Mouse (Mus musculus): ENCODE results near the gene Dazl. TPM values are rescaled to one million over a fixed set of nuclear protein-coding genes. Genes with fewer than 3 reads are reported as not detected.

Dazl gene
- polyA plus RNA-seq, 1 experiment from 2014 or later: not detected

DNA sequence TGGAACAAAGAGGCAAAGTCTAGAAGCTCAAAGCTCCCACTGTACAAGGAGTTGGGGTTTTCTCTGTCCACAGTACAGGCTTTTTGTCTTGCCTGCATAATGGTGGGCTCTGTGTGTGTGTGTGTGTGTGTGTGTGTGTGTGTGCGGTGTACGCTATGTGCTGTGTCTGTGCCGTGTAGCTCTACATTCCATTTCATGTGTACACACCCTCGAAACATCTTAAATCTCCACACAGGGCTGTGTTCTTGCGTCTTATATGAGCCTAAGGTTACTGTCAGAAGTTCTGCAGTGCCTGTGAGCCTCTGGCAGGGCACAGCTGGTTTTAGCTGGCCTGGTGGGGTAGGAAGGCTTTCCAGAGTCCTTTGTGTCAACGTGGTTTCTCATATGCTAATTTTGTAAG, 46.8 kb downstream of the Dazl start:
- Histone ChIP-seq H3K9me3 (no peaks in the 10 kb centered on the region), H3K4me3 (no peak overlapping the region), H3K27ac (replicated peaks) (no peak overlapping the region), H3K27me3 (replicated peaks; ENCODE audit: low read depth, poor library complexity, severe bottlenecking) (no peaks in the 10 kb centered on the region), H3K4me1 (no peaks in the 10 kb centered on the region), H3K36me3 (replicated peaks) (no peaks in the 10 kb centered on the region)
- 81% methylated on average over 6 of the region's 6 CpGs for WGBS
- DNase-seq (ENCODE audit: low spot score): no peak

DNA sequence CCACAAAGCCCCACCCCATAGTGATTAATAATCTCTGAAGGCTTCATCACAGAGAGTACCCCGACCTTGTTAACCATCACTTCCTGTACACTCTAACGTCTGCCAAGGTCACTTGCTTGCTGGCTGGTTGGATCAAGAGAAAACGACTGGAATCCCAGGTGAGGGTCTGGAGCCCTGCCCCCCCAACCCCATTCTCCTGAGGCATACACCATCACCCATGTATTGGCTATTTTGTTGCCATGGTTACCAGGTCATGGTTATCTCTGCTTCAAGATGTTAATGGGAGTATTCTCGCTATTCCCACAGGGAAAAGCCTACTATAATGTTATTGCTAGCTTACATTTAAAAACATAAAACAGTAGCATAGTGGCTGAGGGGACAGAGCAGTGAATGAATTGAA, 48.8 kb downstream of the Dazl start:
- H3K4me3 ChIP-seq: no peak overlapping the region
- WGBS: 77% methylated on average over 4 of the region's 4 CpGs

GRCm38 (mm10) chr17:50243326-50243725, 50.1 kb downstream of the Dazl start:
- H3K4me1 ChIP-seq: no peaks in the 10 kb centered on the region
- H3K36me3 ChIP-seq (replicated peaks): no peaks in the 10 kb centered on the region
- H3K9me3 ChIP-seq: no peaks in the 10 kb centered on the region
- no peak overlapping the region for H3K4me3 ChIP-seq
- WGBS: 85% methylated on average over 11 of the region's 11 CpGs
- peaks cover 14% of the 10 kb centered on the region for H3K27me3 ChIP-seq (replicated peaks; ENCODE audit: low read depth, poor library complexity, severe bottlenecking)
- H3K27ac ChIP-seq (replicated peaks): no peak overlapping the region
- no peak for DNase-seq (ENCODE audit: low spot score)

More for the DNA sequence above, 48.8 kb downstream of the Dazl start:
- no peak overlapping the region for H3K27ac ChIP-seq (replicated peaks)
- no peaks in the 10 kb centered on the region for H3K4me1 ChIP-seq
- H3K36me3 ChIP-seq (replicated peaks): no peaks in the 10 kb centered on the region
- no peak for DNase-seq (ENCODE audit: low spot score)
- H3K9me3 ChIP-seq: no peaks in the 10 kb centered on the region
- peaks cover 3% of the 10 kb centered on the region for H3K27me3 ChIP-seq (replicated peaks; ENCODE audit: low read depth, poor library complexity, severe bottlenecking)

DNA sequence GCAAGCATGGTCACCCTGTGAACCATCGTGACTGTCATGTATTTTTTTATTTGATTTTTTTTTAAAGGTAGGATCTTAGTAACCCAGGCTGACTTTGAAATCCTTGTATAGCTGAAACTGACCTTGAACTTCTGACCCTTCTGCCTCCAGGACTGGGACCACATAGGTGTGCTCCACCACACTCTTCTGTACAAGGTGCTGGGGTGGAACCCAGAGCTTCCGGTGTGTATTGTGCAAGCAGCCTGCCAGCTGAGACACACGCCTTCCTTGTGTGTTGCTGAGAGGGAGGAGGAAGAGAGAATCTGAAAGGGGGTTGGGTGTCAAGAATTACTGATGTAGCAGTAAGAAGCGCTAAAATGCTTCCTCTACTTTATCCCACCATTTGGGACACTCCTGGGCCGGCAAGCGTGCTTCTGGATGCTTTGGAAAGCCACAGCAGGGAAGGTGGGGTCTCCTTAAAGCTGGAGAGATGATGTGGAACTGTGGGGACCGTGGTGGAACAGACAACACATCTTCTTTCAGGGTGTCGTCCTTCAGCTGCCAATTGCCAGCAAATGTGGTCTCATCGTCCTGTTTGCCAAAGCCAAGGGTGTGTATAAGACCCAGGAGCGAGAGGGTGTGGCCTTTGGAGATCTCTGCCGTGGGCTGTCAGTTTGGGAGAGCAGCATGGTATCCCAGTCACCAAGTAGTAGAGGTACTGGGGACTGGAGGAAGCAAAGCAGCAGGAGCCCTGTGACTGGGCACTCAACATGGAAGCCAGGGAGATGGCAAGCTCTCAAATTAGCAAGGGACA, 55.4 kb downstream of the Dazl start:
- Histone ChIP-seq H3K9me3 (no peaks in the 10 kb centered on the region), H3K4me3 (no peak overlapping the region), H3K4me1 (peaks cover 14% of the 10 kb centered on the region), H3K36me3 (replicated peaks) (no peaks in the 10 kb centered on the region), H3K27ac (replicated peaks) (no peak overlapping the region), H3K27me3 (replicated peaks; ENCODE audit: low read depth, poor library complexity, severe bottlenecking) (peaks cover 27% of the 10 kb centered on the region)
- DNase-seq (ENCODE audit: low spot score): no peak
- WGBS: 71% methylated on average over 11 of the region's 11 CpGs

GRCm38 (mm10) chr17:50237436-50237709, 56.1 kb downstream of the Dazl start:
- 8% methylated on average over 8 of the region's 8 CpGs for WGBS
- peak; percentile 84 for DNase-seq (ENCODE audit: low spot score)
- H3K27ac ChIP-seq (replicated peaks): no peak overlapping the region

DNA sequence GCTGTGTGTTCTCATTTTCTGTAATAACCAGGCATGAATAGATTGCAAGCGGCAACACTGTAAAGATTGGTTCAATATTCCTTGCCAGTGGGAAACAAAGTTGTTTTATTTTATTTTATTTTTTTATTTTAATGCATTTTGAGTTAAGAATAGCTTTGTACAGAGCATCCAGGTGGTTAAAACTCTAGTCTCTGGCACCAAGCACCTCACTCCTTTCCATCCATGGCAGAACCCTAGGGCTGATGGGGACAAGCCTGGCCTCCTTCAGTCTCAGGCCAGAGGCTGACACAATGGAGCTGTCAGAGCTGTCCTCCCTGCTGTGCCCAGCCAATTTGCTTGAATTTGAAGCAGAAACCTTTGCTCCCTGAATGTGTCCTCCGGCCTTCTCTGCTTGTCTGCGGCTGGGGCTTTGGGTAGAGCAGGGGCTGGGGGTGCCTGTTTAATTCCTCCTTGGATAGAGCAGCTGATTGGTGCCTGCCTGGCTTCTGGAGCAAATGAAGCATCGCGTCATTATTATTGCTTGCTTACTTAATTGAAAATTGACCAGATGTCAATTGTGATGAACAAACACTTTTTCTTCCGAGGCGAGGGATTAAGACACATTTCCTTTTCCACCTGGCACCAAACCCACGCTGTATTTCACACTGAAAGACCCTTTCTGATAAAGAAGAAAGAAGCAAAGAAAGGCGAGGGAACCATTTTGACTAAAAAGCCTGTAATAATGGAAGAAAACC, 56.6 kb downstream of the Dazl start:
- H3K9me3 ChIP-seq: no peaks in the 10 kb centered on the region
- no peaks in the 10 kb centered on the region for H3K36me3 ChIP-seq (replicated peaks)
- peaks cover 27% of the 10 kb centered on the region for H3K27me3 ChIP-seq (replicated peaks; ENCODE audit: low read depth, poor library complexity, severe bottlenecking)
- peaks cover 14% of the 10 kb centered on the region for H3K4me1 ChIP-seq
- peak; percentile 48 for DNase-seq (ENCODE audit: low spot score)
- H3K4me3 ChIP-seq: no peak overlapping the region
- 39% methylated on average over 9 of the region's 9 CpGs for WGBS
- peak overlapping the region; percentile 73 for H3K27ac ChIP-seq (replicated peaks)

More at GRCm38 (mm10) chr17:50237436-50237709, 56.1 kb downstream of the Dazl start:
- H3K4me1 ChIP-seq: peaks cover 14% of the 10 kb centered on the region
- peaks cover 27% of the 10 kb centered on the region for H3K27me3 ChIP-seq (replicated peaks; ENCODE audit: low read depth, poor library complexity, severe bottlenecking)
- H3K9me3 ChIP-seq: no peaks in the 10 kb centered on the region
- no peaks in the 10 kb centered on the region for H3K36me3 ChIP-seq (replicated peaks)
- no peak overlapping the region for H3K4me3 ChIP-seq

- Histone ChIP-seq H3K4me1 (peaks cover 14% of the 10 kb centered on the region), H3K9me3 (no peaks in the 10 kb centered on the region), H3K36me3 (replicated peaks) (no peaks in the 10 kb centered on the region), H3K27me3 (replicated peaks; ENCODE audit: low read depth, poor library complexity, severe bottlenecking) (peaks cover 27% of the 10 kb centered on the region), H3K27ac (replicated peaks) (peak overlapping the region; percentile 35), H3K4me3 (no peak overlapping the region)
- WGBS: 51% methylated on average over 13 of the region's 13 CpGs
- DNase-seq (ENCODE audit: low spot score): peak; percentile 16
Observed at GRCm38 (mm10) chr17:50235943-50236701, 57.3 kb downstream of the Dazl start.

GRCm38 (mm10) chr17:50233956-50234355, 59.5 kb downstream of the Dazl start:
- no peak overlapping the region for H3K27ac ChIP-seq (replicated peaks)
- H3K27me3 ChIP-seq (replicated peaks; ENCODE audit: low read depth, poor library complexity, severe bottlenecking): peaks cover 19% of the 10 kb centered on the region
- no peaks in the 10 kb centered on the region for H3K9me3 ChIP-seq
- H3K36me3 ChIP-seq (replicated peaks): no peaks in the 10 kb centered on the region
- no peak for DNase-seq (ENCODE audit: low spot score)
- no peak overlapping the region for H3K4me3 ChIP-seq
- WGBS: 91% methylated on average over 5 of the region's 5 CpGs
- H3K4me1 ChIP-seq: peaks cover 14% of the 10 kb centered on the region

DNA sequence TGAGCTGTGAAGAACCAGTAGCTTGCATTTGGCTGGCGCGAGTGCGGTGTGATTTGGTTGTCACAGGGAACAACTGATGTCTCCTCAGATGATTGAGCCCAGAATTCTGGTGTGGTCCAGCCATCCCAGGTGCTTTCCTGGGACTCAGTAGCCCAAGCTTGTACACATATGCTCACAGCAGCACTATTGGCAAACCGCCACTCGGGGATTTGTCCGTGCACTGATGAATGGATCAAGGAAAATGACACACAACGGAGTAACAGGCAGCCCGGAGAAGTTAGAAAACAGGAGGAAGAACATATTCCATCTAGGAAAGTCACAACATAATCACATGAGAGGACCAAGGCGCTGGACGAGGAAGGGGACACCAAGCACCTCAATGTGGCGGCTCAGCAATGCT, 60.6 kb downstream of the Dazl start:
- H3K9me3 ChIP-seq: no peaks in the 10 kb centered on the region
- peaks cover 14% of the 10 kb centered on the region for H3K4me1 ChIP-seq
- no peak overlapping the region for H3K4me3 ChIP-seq
- no peak for DNase-seq (ENCODE audit: low spot score)
- H3K27me3 ChIP-seq (replicated peaks; ENCODE audit: low read depth, poor library complexity, severe bottlenecking): peaks cover 8% of the 10 kb centered on the region
- H3K36me3 ChIP-seq (replicated peaks): no peaks in the 10 kb centered on the region
- 94% methylated on average over 11 of the region's 11 CpGs for WGBS
- H3K27ac ChIP-seq (replicated peaks): no peak overlapping the region

- WGBS: 92% methylated on average over 8 of the region's 8 CpGs
- H3K27ac ChIP-seq (replicated peaks): no peak overlapping the region
- 0 out of 2 replicates have a peak, but pooled peaks cover 3% of the 10 kb centered on the region for H3K27me3 ChIP-seq (replicated peaks; ENCODE audit: low read depth, poor library complexity, severe bottlenecking)
- no peak for DNase-seq (ENCODE audit: low spot score)
- peaks cover 5% of the 10 kb centered on the region for H3K4me1 ChIP-seq
- no peaks in the 10 kb centered on the region for H3K9me3 ChIP-seq
- no peaks in the 10 kb centered on the region for H3K36me3 ChIP-seq (replicated peaks)
- no peak overlapping the region for H3K4me3 ChIP-seq
Observed at GRCm38 (mm10) chr17:50231206-50231605, 62.2 kb downstream of the Dazl start.

DNA sequence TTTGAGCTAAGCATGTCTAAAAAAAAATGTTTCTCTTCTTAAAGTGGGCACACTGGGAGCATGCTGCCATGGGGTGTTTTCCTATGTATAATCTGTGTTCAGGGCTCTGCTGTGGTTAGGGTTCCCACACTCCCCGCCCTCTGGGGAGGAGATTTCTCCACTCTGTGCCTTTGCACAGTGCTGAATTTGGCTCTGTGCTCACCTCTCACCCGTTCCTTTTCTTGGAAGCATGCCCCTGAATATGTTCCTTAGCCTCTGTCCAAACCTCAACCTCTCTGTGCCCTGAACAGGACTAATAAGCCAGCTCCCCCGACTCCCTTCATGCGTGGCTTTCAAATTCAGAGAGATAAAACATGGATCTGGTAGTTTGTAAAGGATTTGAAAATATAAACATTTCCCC, 63.9 kb downstream of the Dazl start:
- H3K27me3 ChIP-seq (replicated peaks; ENCODE audit: low read depth, poor library complexity, severe bottlenecking): no peaks in the 10 kb centered on the region
- DNase-seq (ENCODE audit: low spot score): no peak
- no peak overlapping the region for H3K4me3 ChIP-seq
- no peaks in the 10 kb centered on the region for H3K4me1 ChIP-seq
- 84% methylated on average over 4 of the region's 4 CpGs for WGBS
- no peaks in the 10 kb centered on the region for H3K9me3 ChIP-seq
- H3K36me3 ChIP-seq (replicated peaks): no peaks in the 10 kb centered on the region
- H3K27ac ChIP-seq (replicated peaks): no peak overlapping the region
